33 mouse cellular contexts compared by ENCODE assay signal in the genomic region with DNA sequence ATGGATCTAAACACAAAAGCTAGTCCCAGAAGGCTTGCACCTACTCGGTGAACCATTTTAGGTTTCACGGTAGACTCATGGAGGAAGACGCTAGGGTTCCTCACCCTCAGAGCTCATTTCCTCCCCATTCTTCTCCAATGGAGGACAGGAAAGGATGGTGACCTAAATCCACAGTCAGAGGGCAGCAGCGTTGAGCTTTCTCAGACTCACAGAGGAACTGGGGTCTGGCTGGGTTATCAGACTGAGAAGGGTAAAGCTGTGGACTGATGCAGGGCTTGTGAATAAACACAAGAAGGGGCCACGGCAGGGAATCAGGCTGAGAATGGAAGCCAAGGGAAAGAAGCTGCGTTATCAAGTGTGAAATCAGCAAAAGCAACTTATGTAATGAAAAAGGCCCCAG. TPM values are rescaled to one million over a fixed set of nuclear protein-coding genes. Genes with fewer than 3 reads are reported as not detected.
A peak's percentile ranks its signal among the peaks of the same experiment; 100 is the strongest.
DNase-seq lines count a peak whose midpoint lies in the region; ATAC-seq and TF ChIP-seq lines count a peak whose summit lies in the region.
"Had no signal": no experiment of that assay in that cellular context is flagged by ENCODE, and none has a peak within 500 bp of the region (broad histone marks: within the 10 kb centered on the region; RNA-seq: fewer than 3 reads in every experiment).

No protein-coding gene starts in this region.

- peaks cover 35% of the 10 kb centered on the region for H3K36me3 ChIP-seq in heart, embryonic 10.5 days
- peaks cover 1% of the 10 kb centered on the region; the same call in 1 of the 2 replicates for H3K36me3 ChIP-seq in kidney, adult 2 months (ENCODE audit: control insufficient read depth, insufficient read depth, low read length)
- H3K36me3 ChIP-seq in liver, adult 2 months (ENCODE audit: control insufficient read depth, insufficient read depth, low read length): peaks cover 27% of the 10 kb centered on the region
- 0 out of 2 replicates have a peak, but pooled peaks cover 10% of the 10 kb centered on the region for H3K36me3 ChIP-seq in liver, postnatal 0 days (replicated peaks; ENCODE audit: insufficient read depth, low read length)

- H3K27ac ChIP-seq in heart, embryonic 10.5 days: peak overlapping the region; percentile 7; the same call in 1 of the 2 replicates
- no peak overlapping the region for H3K27ac ChIP-seq in kidney, adult 2 months (ENCODE audit: insufficient read depth, low read depth, low read length)
- no peak overlapping the region for H3K27ac ChIP-seq in liver, adult 2 months (replicated peaks; ENCODE audit: insufficient read depth, low read depth, low read length)
- no peak overlapping the region for H3K27ac ChIP-seq in liver, postnatal 0 days (ENCODE audit: low read depth)
- H3K27ac ChIP-seq: embryonic facial prominence, embryonic 12.5 days; gastrocnemius, adult 2 months; hindbrain, embryonic 14.5 days; layer of hippocampus, adult 2 months; left cerebral cortex, adult 2 months; limb, embryonic 12.5 days; liver, embryonic 12.5 days; macrophage; midbrain, embryonic 13.5 days; neural tube, embryonic 13.5 days; stomach, postnatal 0 days had no signal

- DNase-seq in adrenal gland, adult 2 months: peak; percentile 26
- DNase-seq in adrenal gland, postnatal 10 days: no peak
- no peak for DNase-seq in heart, embryonic 10.5 days (ENCODE audit: low spot score)
- no peak for DNase-seq in heart, postnatal 36 days
- DNase-seq in kidney, adult 2 months: peak; percentile 40
- DNase-seq in kidney, adult 18-20 months: no peak
- DNase-seq in liver, adult 2 months (ENCODE audit: extremely low read depth, low read depth, low spot score): peak; percentile 2
- DNase-seq in liver, postnatal 0 days: no peak
- DNase-seq: adrenal gland, adult 8-10 months; cerebellum, adult 11-12 months; cerebellum, adult 9-11 months; embryo, embryonic 11 days; gastrocnemius, adult 2 months; gastrocnemius, postnatal 36 days; lung, adult 2 months; lung, postnatal 10 days; right cerebral cortex, postnatal 4 days; thymus, adult 18-20 months; thymus, postnatal 25 days had no signal

- H3K4me3 ChIP-seq in heart, embryonic 10.5 days: no peak overlapping the region
- no peak overlapping the region for H3K4me3 ChIP-seq in kidney, adult 2 months (ENCODE audit: insufficient read depth, low read depth, low read length)
- H3K4me3 ChIP-seq in liver, adult 2 months (ENCODE audit: insufficient read depth, low read depth, low read length): no peak overlapping the region
- H3K4me3 ChIP-seq in liver, postnatal 0 days (ENCODE audit: low read depth, low read length): no peak overlapping the region
- H3K4me3 ChIP-seq: embryonic facial prominence, embryonic 12.5 days; gastrocnemius, adult 2 months; layer of hippocampus, adult 2 months; left cerebral cortex, adult 2 months; limb, embryonic 12.5 days; liver, embryonic 12.5 days; midbrain, embryonic 13.5 days; neural tube, embryonic 13.5 days had no signal

- H3K79me2 ChIP-seq in liver, adult 2 months (ENCODE audit: control insufficient read depth, insufficient read depth, low read length): no peaks in the 10 kb centered on the region

- no peak for TF ChIP-seq CTCF in kidney, adult 2 months (conservative IDR thresholded peaks at IDR 0.05; ENCODE audit: insufficient read depth, insufficient read length, low read depth, low read length)
- no peak for TF ChIP-seq CTCF in liver, adult 2 months (IDR thresholded peaks at IDR 0.05; ENCODE audit: low read depth, low read length)
- no peak for TF ChIP-seq CTCF in liver, postnatal 0 days (IDR thresholded peaks at IDR 0.05; ENCODE audit: low read depth)

- H3K9ac ChIP-seq in liver, adult 2 months (ENCODE audit: low read depth, low read length): no peak overlapping the region
- H3K9ac ChIP-seq in liver, postnatal 0 days (replicated peaks): no peak overlapping the region
- H3K9ac ChIP-seq: embryonic facial prominence, embryonic 12.5 days; hindbrain, embryonic 14.5 days; limb, embryonic 12.5 days; liver, embryonic 12.5 days; midbrain, embryonic 13.5 days; neural tube, embryonic 13.5 days had no signal

- peaks cover 24% of the 10 kb centered on the region for H3K4me1 ChIP-seq in heart, embryonic 10.5 days
- no peaks in the 10 kb centered on the region for H3K4me1 ChIP-seq in kidney, adult 2 months (ENCODE audit: control insufficient read depth, insufficient read depth, low read length)
- H3K4me1 ChIP-seq in liver, adult 2 months (ENCODE audit: control insufficient read depth, insufficient read depth, low read length): peaks cover 2% of the 10 kb centered on the region; the same call in 1 of the 2 replicates
- no peaks in the 10 kb centered on the region for H3K4me1 ChIP-seq in liver, postnatal 0 days (ENCODE audit: insufficient read depth)
- H3K4me1 ChIP-seq: embryonic facial prominence, embryonic 12.5 days; limb, embryonic 12.5 days; liver, embryonic 12.5 days; midbrain, embryonic 13.5 days; neural tube, embryonic 13.5 days had no signal

- WGBS in heart, embryonic 10.5 days: 54% methylated on average over 6 of the region's 6 CpGs
- WGBS in kidney, adult 2 months: 70% methylated on average over 6 of the region's 6 CpGs
- 74% methylated on average over 6 of the region's 6 CpGs for WGBS in liver, adult 2 months
- WGBS in liver, postnatal 0 days (ENCODE audit: insufficient replicate concordance): 55% methylated on average over 6 of the region's 6 CpGs

- H3K4me2 ChIP-seq in liver, postnatal 0 days (ENCODE audit: low read depth, low read length): no peak overlapping the region
- H3K4me2 ChIP-seq: embryonic facial prominence, embryonic 12.5 days; hindbrain, embryonic 14.5 days; limb, embryonic 12.5 days; liver, embryonic 12.5 days; midbrain, embryonic 13.5 days; neural tube, embryonic 13.5 days had no signal

- no peak for ATAC-seq in liver, postnatal 0 days
- ATAC-seq: activated CD4-positive, CD25-positive, alpha-beta regulatory T cell, adult 4 months; forebrain, embryonic 16.5 days; intestine, postnatal 0 days; liver, embryonic 12.5 days; midbrain, embryonic 13.5 days had no signal

- H3K27me3 ChIP-seq in heart, embryonic 10.5 days (ENCODE audit: insufficient read depth, poor library complexity, severe bottlenecking): no peaks in the 10 kb centered on the region
- H3K27me3 ChIP-seq in kidney, adult 2 months (replicated peaks; ENCODE audit: control insufficient read depth, insufficient read depth, low read length): no peaks in the 10 kb centered on the region
- H3K27me3 ChIP-seq in liver, adult 2 months (ENCODE audit: control insufficient read depth, insufficient read depth, low read length): no peaks in the 10 kb centered on the region
- H3K27me3 ChIP-seq in liver, postnatal 0 days (ENCODE audit: insufficient read depth, low read length): no peaks in the 10 kb centered on the region
- H3K27me3 ChIP-seq: CH12.LX; embryonic facial prominence, embryonic 12.5 days; limb, embryonic 12.5 days; liver, embryonic 12.5 days; midbrain, embryonic 13.5 days; neural tube, embryonic 13.5 days had no signal

- TF ChIP-seq EP300 in liver, postnatal 0 days (IDR thresholded peaks at IDR 0.05; ENCODE audit: low read depth): no peak

- intact Hi-C loops in heart, postnatal 36 days (cut with DNase I): no loop called here

- TF ChIP-seq POLR2A in kidney, adult 2 months (IDR thresholded peaks at IDR 0.05; ENCODE audit: low read depth, low read length): no peak
- no peak for TF ChIP-seq POLR2A in liver, adult 2 months (IDR thresholded peaks at IDR 0.05; ENCODE audit: extremely low read depth, insufficient read depth, low read length)

- H3K9me3 ChIP-seq in heart, embryonic 10.5 days: no peaks in the 10 kb centered on the region
- no peaks in the 10 kb centered on the region for H3K9me3 ChIP-seq in liver, postnatal 0 days (ENCODE audit: low read length)
- H3K9me3 ChIP-seq: embryonic facial prominence, embryonic 12.5 days; limb, embryonic 12.5 days; liver, embryonic 12.5 days; midbrain, embryonic 13.5 days; neural tube, embryonic 13.5 days had no signal

RNA-seq across cellular contexts. Expression of gene Snx19, which starts 29.3 kb away (rescaled TPM):
- total RNA-seq in adrenal gland, adult 2 months (2021): 10 to 100 TPM; 27.1 to 34.5 TPM
- polyA plus RNA-seq in adrenal gland, adult 2 months (2012; rRNA removed): 9.6 and 11.1 TPM in 2 replicates
- total RNA-seq in adrenal gland, postnatal 10 days (2021): 10 to 100 TPM; 20.3 to 24.6 TPM
- polyA plus RNA-seq in heart, embryonic 10.5 days (2016; fragmentation: Nextera tagmentation; extraction: Ambion mirVana): 18.1 and 20.2 TPM in 2 replicates
- total RNA-seq in heart, postnatal 36 days (2021): 10 to 100 TPM; 23.5 to 24.2 TPM
- 15.7 and 17.6 TPM in 2 replicates for polyA plus RNA-seq in kidney, adult 2 months (2012; rRNA removed)
- total RNA-seq in liver, adult 2 months (2014; rRNA removed): 8.2 and 9.3 TPM in 2 replicates
- polyA plus RNA-seq in liver, adult 2 months (2012; rRNA removed): 7.7 and 8.1 TPM in 2 replicates
- 3.7 and 4.2 TPM in 2 replicates for polyA plus RNA-seq in liver, postnatal 0 days (2015; fragmentation: Nextera tagmentation; extraction: Ambion mirVana)

Comparison
In these comparisons a context has a peak if more than half of its experiments do, and no peak if none do; other contexts are left out.
1. DNase-seq: peak in adrenal gland, adult 2 months (single experiment), kidney, adult 2 months (single experiment) and liver, adult 2 months (single experiment); none in adrenal gland, postnatal 10 days (single experiment), heart, embryonic 10.5 days (single experiment), heart, postnatal 36 days (0 of 2), kidney, adult 18-20 months (single experiment) and liver, postnatal 0 days (single experiment).